Mouse (Mus musculus) heart, adult 2 months (tissue): ENCODE measurements around the gene Tfap2d. TPM values are rescaled to one million over a fixed set of nuclear protein-coding genes. Genes with fewer than 3 reads are reported as not detected.

Experiments used
- DNase-seq, 2 experiments: peaks; one replicate each; pipeline ENCODE4 v3.0.0; 2021
- H3K27ac ChIP-seq: fragments of 200-600 bp; 2 replicates; pipeline ENCODE4 v1.8.1; 2022
- H3K27me3 ChIP-seq: fragments of 200-500 bp; 2 replicates; pipeline ENCODE4 v1.6.1; 2012; ENCODE audit warnings: mild to moderate bottlenecking, low read length, inconsistent platforms, mixed read lengths; ENCODE audit not compliant: control insufficient read depth, insufficient read depth
- H3K36me3 ChIP-seq: fragments of 200-500 bp; 2 replicates; pipeline ENCODE4 v1.6.1; 2012; ENCODE audit warnings: low read length, inconsistent platforms; ENCODE audit not compliant: control insufficient read depth, insufficient read depth
- H3K4me1 ChIP-seq: fragments of 200-500 bp; 2 replicates; pipeline ENCODE4 v1.6.1; 2011; ENCODE audit warnings: low read length; ENCODE audit not compliant: control insufficient read depth, insufficient read depth
- H3K4me3 ChIP-seq: fragments of 200-600 bp; 2 replicates; pipeline ENCODE4 v1.8.1; 2022
- H3K79me2 ChIP-seq: fragments of 200-500 bp; replicated peaks from 2 replicates; pipeline ENCODE4 v1.6.1; 2012; ENCODE audit warnings: mild to moderate bottlenecking, inconsistent platforms, low read length, moderate library complexity, mixed read lengths; ENCODE audit not compliant: control insufficient read depth, insufficient read depth
- H3K9ac ChIP-seq: fragments of 200-500 bp; 2 replicates; pipeline ENCODE4 v1.6.1; 2012; ENCODE audit warnings: low read depth, mild to moderate bottlenecking, control low read depth, inconsistent platforms, low read length, mixed read lengths
- CTCF ChIP-seq: fragments of 200-600 bp; IDR thresholded peaks from 2 replicates; pipeline ENCODE4 v1.8.1; 2022; ENCODE audit warnings: antibody characterized with exemption, mild to moderate bottlenecking, moderate library complexity
- EP300 ChIP-seq: fragments of 200-500 bp; IDR thresholded peaks from 2 replicates; pipeline ENCODE4 v1.6.1; 2011; ENCODE audit warnings: low read depth, low read length, control low read depth; ENCODE audit not compliant: insufficient read depth
- POLR2A ChIP-seq: fragments of 200-500 bp; IDR thresholded peaks from 2 replicates; pipeline ENCODE4 v1.6.1; 2011; ENCODE audit warnings: mild to moderate bottlenecking, low read depth, low read length, control low read depth; ENCODE audit not compliant: insufficient read depth
- WGBS: fragments of 180-500 bp; shearing (Covaris S2); methylation state at CpG from one replicate; pipeline ENCODE4 v1.1.7; 2018; 5-methylcytosine and 5-hydroxymethylcytosine counted together
- intact Hi-C: fragments of 180-260 bp; cut with DNase I; formaldehyde crosslinking; loops from one replicate; pipeline ENCODE4 v1.15.1; 2025
- polyA plus RNA-seq: library from polyadenylated mRNA; depleted of rRNA; stranded (reverse); fragments of >200 nt; gene quantifications from 2 replicates; pipeline ENCODE4 v1.2.3, GENCODE M21; 2012; rRNA removed
- total RNA-seq, 2 experiments: library from RNA; stranded (reverse); gene quantifications; 2 replicates each; pipeline ENCODE4 v1.2.3; 2021

Tfap2d gene
- total and polyA plus RNA-seq, 3 experiments: not detected

- peaks cover 15% of the 10 kb centered on the region for H3K27me3 ChIP-seq
- no peak for DNase-seq
- WGBS: 4% methylated on average over 8 of the region's 8 CpGs
- intact Hi-C loops: no loop called here
- no peak overlapping the region for H3K9ac ChIP-seq
- TF ChIP-seq POLR2A: no peak
- TF ChIP-seq CTCF: no peak
- no peak for TF ChIP-seq EP300
- no peaks in the 10 kb centered on the region for H3K4me1 ChIP-seq
- H3K27ac ChIP-seq: no peak overlapping the region
- H3K79me2 ChIP-seq: no peaks in the 10 kb centered on the region
- no peak overlapping the region for H3K4me3 ChIP-seq
- no peaks in the 10 kb centered on the region for H3K36me3 ChIP-seq
These were observed 108.2 kb downstream of the Tfap2d start for GRCm38 (mm10) chr1:19211033-19211405.

- H3K9ac ChIP-seq: no peak overlapping the region
- DNase-seq: no peak
- H3K4me3 ChIP-seq: no peak overlapping the region
- no peak overlapping the region for H3K27ac ChIP-seq
- intact Hi-C loops: no loop called here
- no peaks in the 10 kb centered on the region for H3K36me3 ChIP-seq
- no peak for TF ChIP-seq CTCF
- no peak for TF ChIP-seq EP300
- TF ChIP-seq POLR2A: no peak
- H3K4me1 ChIP-seq: no peaks in the 10 kb centered on the region
- H3K27me3 ChIP-seq: peaks cover 15% of the 10 kb centered on the region
- 2% methylated on average over 15 of the region's 15 CpGs for WGBS
- no peaks in the 10 kb centered on the region for H3K79me2 ChIP-seq
These were observed 108.8 kb downstream of the Tfap2d start for GRCm38 (mm10) chr1:19211546-19212154.

- no peak for TF ChIP-seq EP300
- no peak for TF ChIP-seq CTCF
- no peak for TF ChIP-seq POLR2A
These were observed 109.9 kb downstream of the Tfap2d start for GRCm38 (mm10) chr1:19212691-19213090.

GRCm38 (mm10) chr1:19213171-19213570 is 110.3 kb downstream of the Tfap2d start:
- H3K4me3 ChIP-seq: no peak overlapping the region
- no peak overlapping the region for H3K9ac ChIP-seq
- H3K27me3 ChIP-seq: peaks cover 17% of the 10 kb centered on the region
- WGBS: 3% methylated on average over 4 of the region's 4 CpGs
- no peak for TF ChIP-seq CTCF
- intact Hi-C loops: no loop called here
- H3K79me2 ChIP-seq: no peaks in the 10 kb centered on the region
- no peaks in the 10 kb centered on the region for H3K36me3 ChIP-seq
- DNase-seq: no peak
- no peak overlapping the region for H3K27ac ChIP-seq
- H3K4me1 ChIP-seq: no peaks in the 10 kb centered on the region

More at GRCm38 (mm10) chr1:19212691-19213090, 109.9 kb downstream of the Tfap2d start:
- Histone ChIP-seq H3K36me3 (no peaks in the 10 kb centered on the region), H3K79me2 (no peaks in the 10 kb centered on the region), H3K4me3 (no peak overlapping the region), H3K27ac (no peak overlapping the region), H3K4me1 (no peaks in the 10 kb centered on the region), H3K27me3 (peaks cover 17% of the 10 kb centered on the region), H3K9ac (no peak overlapping the region)
- intact Hi-C loops: no loop called here
- no peak for DNase-seq
- WGBS: 2% methylated on average over 4 of the region's 4 CpGs

GRCm38 (mm10) chr1:19213851-19214395 is 111.1 kb downstream of the Tfap2d start:
- Histone ChIP-seq H3K36me3 (no peaks in the 10 kb centered on the region), H3K4me1 (no peaks in the 10 kb centered on the region), H3K79me2 (no peaks in the 10 kb centered on the region), H3K27me3 (peaks cover 19% of the 10 kb centered on the region), H3K27ac (no peak overlapping the region), H3K9ac (no peak overlapping the region), H3K4me3 (no peak overlapping the region)
- intact Hi-C loops: no loop called here
- TF ChIP-seq CTCF: no peak
- TF ChIP-seq POLR2A: no peak
- TF ChIP-seq EP300: no peak
- DNase-seq: no peak
- WGBS: 3% methylated on average over 36 of the region's 36 CpGs

Other genes with a start within 250 kb of the Tfap2d start
- gene Tfap2b, start 105.9 kb downstream of the Tfap2d start, total RNA-seq: not detected
- 0.16 TPM in 1 of 2 replicates, not detected in the other for gene Tfap2b, start 105.9 kb downstream of the Tfap2d start, polyA plus RNA-seq